Comparison of ENCODE assay signal across 8 mouse cellular contexts in the genomic region with DNA sequence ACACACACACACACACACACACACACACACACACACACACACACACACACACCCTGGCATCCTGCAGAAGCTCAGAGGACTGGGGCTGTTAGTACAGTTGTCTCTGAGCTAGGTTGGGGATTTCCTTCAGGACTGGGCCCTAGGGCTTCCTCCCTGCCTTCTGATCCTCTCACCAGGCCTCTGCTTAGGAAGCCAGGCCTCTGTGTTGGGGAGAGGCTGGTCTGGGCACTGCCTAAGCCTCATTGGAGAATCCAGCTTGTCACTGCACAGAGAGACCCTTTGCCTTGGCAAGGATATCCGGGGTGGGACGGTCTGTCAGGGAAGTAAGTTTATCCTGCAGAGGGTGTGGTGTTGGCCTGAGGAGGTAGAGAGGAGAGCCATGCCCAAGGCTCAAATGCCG. TPM values are rescaled to one million over a fixed set of nuclear protein-coding genes. Genes with fewer than 3 reads are reported as not detected.
DNase-seq lines count a peak whose midpoint lies in the region; ATAC-seq lines count a peak whose summit lies in the region.

No protein-coding gene starts in this region.

- H3K27me3 ChIP-seq in kidney, embryonic 14.5 days (ENCODE audit: control insufficient read depth, insufficient read depth, low read length), result no peaks in the 10 kb centered on the region
- no peaks in the 10 kb centered on the region for H3K27me3 ChIP-seq in embryonic facial prominence, embryonic 15.5 days
- no peaks in the 10 kb centered on the region for H3K27me3 ChIP-seq in limb, embryonic 12.5 days
- no peaks in the 10 kb centered on the region for H3K27me3 ChIP-seq in neural tube, embryonic 12.5 days (replicated peaks)

- H3K9ac ChIP-seq in kidney, embryonic 14.5 days (ENCODE audit: low read depth, low read length), result peak overlapping the region; percentile 53
- 0 out of 2 replicates have a peak overlapping the region, but pooled peaks have one; percentile 76 for H3K9ac ChIP-seq in embryonic facial prominence, embryonic 15.5 days
- H3K9ac ChIP-seq in limb, embryonic 12.5 days (replicated peaks), result peak overlapping the region; percentile 76; the same call in 1 of the 2 replicates
- H3K9ac ChIP-seq in neural tube, embryonic 12.5 days, result no peak overlapping the region

- no peaks in the 10 kb centered on the region for H3K36me3 ChIP-seq in kidney, embryonic 14.5 days (ENCODE audit: control insufficient read depth, insufficient read depth, low read length)
- H3K36me3 ChIP-seq in embryonic facial prominence, embryonic 15.5 days, result no peaks in the 10 kb centered on the region
- no peaks in the 10 kb centered on the region for H3K36me3 ChIP-seq in limb, embryonic 12.5 days
- no peaks in the 10 kb centered on the region for H3K36me3 ChIP-seq in neural tube, embryonic 12.5 days

- peak overlapping the region; percentile 90 for H3K4me2 ChIP-seq in kidney, embryonic 14.5 days (replicated peaks; ENCODE audit: low read depth, low read length)
- peak overlapping the region; percentile 66 for H3K4me2 ChIP-seq in embryonic facial prominence, embryonic 15.5 days (replicated peaks)
- H3K4me2 ChIP-seq in limb, embryonic 12.5 days, result peak overlapping the region; percentile 80
- H3K4me2 ChIP-seq in neural tube, embryonic 12.5 days (replicated peaks), result peak overlapping the region; percentile 86

- peak overlapping the region; percentile 64 for H3K4me3 ChIP-seq in kidney, embryonic 14.5 days (ENCODE audit: low read length)
- H3K4me3 ChIP-seq in embryonic facial prominence, embryonic 15.5 days (replicated peaks), result peak overlapping the region; percentile 66
- peak overlapping the region; percentile 64 for H3K4me3 ChIP-seq in limb, embryonic 12.5 days (replicated peaks)
- no peak overlapping the region for H3K4me3 ChIP-seq in neural tube, embryonic 12.5 days

- H3K4me1 ChIP-seq in kidney, embryonic 14.5 days (ENCODE audit: control insufficient read depth, insufficient read depth, low read length), result peaks cover 62% of the 10 kb centered on the region
- H3K4me1 ChIP-seq in embryonic facial prominence, embryonic 15.5 days, result peaks cover 69% of the 10 kb centered on the region
- H3K4me1 ChIP-seq in limb, embryonic 12.5 days (replicated peaks), result peaks cover 67% of the 10 kb centered on the region
- peaks cover 53% of the 10 kb centered on the region for H3K4me1 ChIP-seq in neural tube, embryonic 12.5 days

- no peak for DNase-seq in kidney, adult 9 months
- no peak for DNase-seq in frontal cortex, postnatal 25 days (ENCODE audit: low spot score in 2 of 2)
- no peak for DNase-seq in embryo, embryonic 11 days
- DNase-seq in cerebellum, postnatal 4 days (ENCODE audit: low spot score in 2 of 2), result no peak

- ATAC-seq in kidney, embryonic 14.5 days (ENCODE audit: low FRiP score, low TSS enrichment), result no peak
- ATAC-seq in embryonic facial prominence, embryonic 15.5 days (ENCODE audit: insufficient number of reproducible peaks, low FRiP score, low TSS enrichment, low read depth), result no peak
- ATAC-seq in limb, embryonic 12.5 days (ENCODE audit: insufficient number of reproducible peaks, insufficient read depth, low FRiP score, low TSS enrichment, low read depth), result no peak
- no peak for ATAC-seq in neural tube, embryonic 12.5 days (ENCODE audit: low FRiP score, low read depth)

- no peaks in the 10 kb centered on the region for H3K9me3 ChIP-seq in kidney, embryonic 14.5 days (ENCODE audit: control insufficient read depth, low read length)
- no peaks in the 10 kb centered on the region for H3K9me3 ChIP-seq in embryonic facial prominence, embryonic 15.5 days (replicated peaks)
- H3K9me3 ChIP-seq in limb, embryonic 12.5 days, result no peaks in the 10 kb centered on the region
- H3K9me3 ChIP-seq in neural tube, embryonic 12.5 days, result no peaks in the 10 kb centered on the region

- 34% methylated on average over 3 of the region's 3 CpGs for WGBS in kidney, embryonic 14.5 days
- WGBS in embryonic facial prominence, embryonic 15.5 days, result 18% methylated on average over 3 of the region's 3 CpGs
- WGBS in limb, embryonic 12.5 days, result 51% methylated on average over 3 of the region's 3 CpGs
- WGBS in neural tube, embryonic 12.5 days, result 68% methylated on average over 3 of the region's 3 CpGs

- peak overlapping the region; percentile 69 for H3K27ac ChIP-seq in kidney, embryonic 14.5 days (ENCODE audit: low read depth, low read length)
- peak overlapping the region; percentile 97 for H3K27ac ChIP-seq in embryonic facial prominence, embryonic 15.5 days (replicated peaks)
- peak overlapping the region; percentile 84 for H3K27ac ChIP-seq in limb, embryonic 12.5 days
- H3K27ac ChIP-seq in neural tube, embryonic 12.5 days, result no peak overlapping the region

RNA-seq across cellular contexts. Expression of a gene that starts 10.4 kb away (rescaled TPM):
- 109 and 114 TPM in 2 replicates for polyA plus RNA-seq in kidney, embryonic 14.5 days (2014; fragmentation: Nextera tagmentation; extraction: Ambion mirVana)
- polyA plus RNA-seq in embryonic facial prominence, embryonic 15.5 days (2015; fragmentation: Nextera tagmentation; extraction: Ambion mirVana), result 118 and 128 TPM in 2 replicates
- 63.6 and 75.1 TPM in 2 replicates for polyA plus RNA-seq in limb, embryonic 12.5 days (2016; fragmentation: Nextera tagmentation; extraction: Ambion mirVana)
- polyA plus RNA-seq in neural tube, embryonic 12.5 days (2016; fragmentation: Nextera tagmentation; extraction: Ambion mirVana), result 44.9 and 45.1 TPM in 2 replicates

RNA-seq across cellular contexts. Expression of a gene that starts 35.6 kb away (rescaled TPM):
- polyA plus RNA-seq in kidney, embryonic 14.5 days (2014; fragmentation: Nextera tagmentation; extraction: Ambion mirVana), result 85.6 and 102 TPM in 2 replicates
- polyA plus RNA-seq in embryonic facial prominence, embryonic 15.5 days (2015; fragmentation: Nextera tagmentation; extraction: Ambion mirVana), result 113 and 119 TPM in 2 replicates
- 43.6 and 43.7 TPM in 2 replicates for polyA plus RNA-seq in limb, embryonic 12.5 days (2016; fragmentation: Nextera tagmentation; extraction: Ambion mirVana)
- 21.9 and 24.1 TPM in 2 replicates for polyA plus RNA-seq in neural tube, embryonic 12.5 days (2016; fragmentation: Nextera tagmentation; extraction: Ambion mirVana)

RNA-seq across cellular contexts. Expression of a gene that starts 48.9 kb away (rescaled TPM):
- 18.3 and 20.3 TPM in 2 replicates for polyA plus RNA-seq in kidney, embryonic 14.5 days (2014; fragmentation: Nextera tagmentation; extraction: Ambion mirVana)
- polyA plus RNA-seq in embryonic facial prominence, embryonic 15.5 days (2015; fragmentation: Nextera tagmentation; extraction: Ambion mirVana), result 297 and 410 TPM in 2 replicates
- polyA plus RNA-seq in limb, embryonic 12.5 days (2016; fragmentation: Nextera tagmentation; extraction: Ambion mirVana), result 89.0 and 101 TPM in 2 replicates
- polyA plus RNA-seq in neural tube, embryonic 12.5 days (2016; fragmentation: Nextera tagmentation; extraction: Ambion mirVana), result 27.4 and 41.5 TPM in 2 replicates
